Mouse (Mus musculus) kidney, postnatal 10 days (tissue): Measurements from ENCODE around the gene Rxfp3.
"Not testable (repeated sequence)": the region's sequence is repeated elsewhere in the genome, so short reads cannot be mapped to it uniquely, and the experiment has no call there.

Experiments used
- DNase-seq: peaks from one replicate; pipeline ENCODE4 v3.0.0; 2021; ENCODE audit warnings: mixed read lengths

The Rxfp3 gene

DNA sequence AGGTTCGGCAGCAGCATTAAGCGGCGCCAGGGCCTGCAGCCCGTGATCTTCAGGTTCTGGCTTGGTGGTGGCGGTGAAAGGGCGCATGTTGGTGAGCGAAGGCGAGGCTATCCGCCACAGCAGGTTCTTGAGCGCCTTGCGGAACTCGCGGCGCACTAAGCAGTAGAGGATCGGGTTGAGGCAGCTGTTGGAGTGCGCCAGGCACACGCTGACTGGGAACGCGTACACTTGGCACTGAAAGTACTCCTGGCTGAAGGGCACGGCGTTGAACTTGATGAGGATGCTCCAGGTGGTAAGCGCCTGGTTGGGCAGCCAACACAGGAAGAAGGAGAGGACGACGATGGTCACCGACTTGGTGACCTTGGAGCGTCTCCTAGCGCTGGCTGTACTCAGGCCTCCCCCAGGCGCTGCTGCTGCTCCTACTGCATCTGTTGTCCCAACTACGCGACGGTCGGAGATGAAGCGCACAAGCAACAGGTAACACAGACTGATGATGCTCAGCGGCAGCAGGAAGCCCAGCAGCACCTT is 1.8 kb downstream of the Rxfp3 start:
- peak; percentile 15 for DNase-seq

- DNase-seq = no peak
Measured at GRCm38 (mm10) chr15:11030188-11030587, 7.6 kb downstream of the Rxfp3 start.

GRCm38 (mm10) chr15:11026801-11027561 is 10.8 kb downstream of the Rxfp3 start:
- no peak for DNase-seq

- no peak for DNase-seq
Measured at GRCm38 (mm10) chr15:11014931-11015330, 22.9 kb downstream of the Rxfp3 start.

DNA sequence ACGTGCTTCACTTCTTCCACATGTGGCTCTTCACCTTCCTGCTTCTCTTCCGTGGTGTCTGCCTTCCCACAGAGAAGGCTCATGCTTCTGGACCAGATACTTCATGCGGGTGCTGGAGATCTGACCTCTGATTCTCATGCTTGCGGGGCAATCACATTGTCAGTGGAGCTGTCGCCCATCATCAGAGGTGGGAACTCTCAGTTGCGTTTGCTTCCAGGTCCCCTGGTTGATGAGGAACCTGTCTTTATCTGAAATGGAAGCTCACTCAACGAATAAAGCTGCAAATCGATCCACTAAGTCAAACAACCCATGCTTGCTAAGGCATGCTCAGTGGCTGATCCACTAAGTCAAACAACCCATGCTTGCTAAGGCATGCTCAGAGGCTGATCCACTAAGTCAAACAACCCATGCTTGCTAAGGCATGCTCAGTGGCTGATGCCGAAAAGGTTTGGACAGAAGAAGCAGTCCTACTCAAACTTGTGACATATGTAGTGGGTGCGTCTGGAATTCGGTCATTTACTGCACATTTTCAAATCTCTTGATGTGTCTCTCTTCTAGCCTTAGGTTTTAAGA is 26.7 kb downstream of the Rxfp3 start:
- no peak for DNase-seq

DNA sequence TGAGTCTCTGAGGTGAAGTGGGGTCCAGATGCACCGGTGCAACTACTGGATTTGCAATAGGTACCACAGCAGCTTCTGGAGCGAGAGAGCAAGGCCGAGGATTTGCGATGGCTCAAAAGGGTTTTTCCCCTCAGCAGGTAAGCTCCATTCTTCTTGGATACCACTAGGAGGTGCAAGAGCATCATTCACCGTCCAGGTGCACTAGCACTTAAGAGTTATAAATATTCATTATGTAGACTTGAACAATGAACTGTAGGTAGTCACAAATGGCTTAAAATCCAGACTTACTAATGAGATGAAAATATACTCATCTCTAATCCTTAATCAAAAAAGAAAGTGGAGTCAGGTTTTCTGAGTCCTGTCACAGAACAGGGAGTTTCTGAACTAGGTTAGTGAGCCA is 29.0 kb downstream of the Rxfp3 start:
- peak; percentile 17 for DNase-seq

GRCm38 (mm10) chr15:11004646-11005045 is 33.1 kb downstream of the Rxfp3 start:
- no peak for DNase-seq

DNA sequence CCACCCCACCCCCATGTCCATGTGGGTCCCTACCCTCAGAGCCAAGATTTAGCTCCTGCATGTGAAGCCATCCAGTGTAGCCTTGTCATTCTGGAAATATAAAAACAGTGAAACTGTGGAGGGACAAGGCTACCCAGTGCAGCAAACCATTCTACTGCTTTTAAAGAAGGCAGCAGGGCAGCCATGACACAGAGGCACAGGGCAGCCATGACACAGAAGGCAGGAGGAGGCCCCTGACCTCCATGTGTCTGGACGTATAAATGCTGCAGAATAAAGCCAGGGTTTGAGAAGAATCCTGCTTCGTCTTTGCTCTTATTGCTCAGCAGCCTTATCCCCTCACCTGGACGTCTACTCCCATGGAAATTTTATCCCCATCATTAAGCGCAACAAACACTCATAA is 34.0 kb downstream of the Rxfp3 start:
- DNase-seq = no peak

GRCm38 (mm10) chr15:11000421-11000820 is 37.4 kb downstream of the Rxfp3 start, which contains the start of gene Slc45a2:
Gene Slc45a2 (plus strand): TSS chr15:11000721.
- DNase-seq = no peak

DNA sequence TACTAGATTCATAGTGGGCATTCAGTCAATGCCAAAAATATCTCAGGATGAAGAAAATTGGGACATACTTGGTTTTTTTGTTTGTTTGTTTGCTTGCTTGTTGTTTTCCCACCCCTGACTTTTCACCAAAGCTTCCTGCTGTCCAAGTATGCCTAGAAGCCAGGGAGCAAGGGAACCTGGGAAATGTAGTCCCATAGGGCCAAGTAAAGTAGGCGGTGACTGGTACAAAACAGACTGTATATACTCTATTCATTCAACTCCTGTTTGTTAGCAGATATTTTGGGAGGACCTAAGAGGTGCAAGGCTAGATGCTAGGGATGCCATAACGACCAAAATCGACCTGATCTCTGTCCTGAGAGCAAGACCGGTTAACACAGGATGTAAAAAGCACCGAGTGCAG is 38.0 kb downstream of the Rxfp3 start:
- DNase-seq = no peak

DNA sequence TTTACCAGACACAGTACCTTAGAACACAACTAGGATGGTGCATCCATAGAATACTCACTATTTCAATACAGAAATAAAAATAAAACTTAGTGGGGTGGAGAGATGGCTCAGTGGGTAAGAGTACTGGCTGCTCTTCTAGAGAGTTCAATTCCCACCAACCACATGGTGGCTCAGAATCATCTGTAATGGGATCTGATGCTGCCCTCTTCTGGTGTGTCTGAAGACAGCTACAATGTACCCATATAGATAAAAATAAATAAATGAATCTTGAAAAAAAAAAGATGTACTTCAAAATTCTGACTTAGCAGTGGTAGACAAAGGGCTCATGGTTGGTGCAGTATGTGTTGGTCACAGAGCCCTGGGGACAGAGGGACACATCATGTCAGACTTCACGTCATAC is 46.2 kb downstream of the Rxfp3 start:
- no peak for DNase-seq

GRCm38 (mm10) chr15:10990411-10990810 is 47.4 kb downstream of the Rxfp3 start:
- DNase-seq = no peak

DNA sequence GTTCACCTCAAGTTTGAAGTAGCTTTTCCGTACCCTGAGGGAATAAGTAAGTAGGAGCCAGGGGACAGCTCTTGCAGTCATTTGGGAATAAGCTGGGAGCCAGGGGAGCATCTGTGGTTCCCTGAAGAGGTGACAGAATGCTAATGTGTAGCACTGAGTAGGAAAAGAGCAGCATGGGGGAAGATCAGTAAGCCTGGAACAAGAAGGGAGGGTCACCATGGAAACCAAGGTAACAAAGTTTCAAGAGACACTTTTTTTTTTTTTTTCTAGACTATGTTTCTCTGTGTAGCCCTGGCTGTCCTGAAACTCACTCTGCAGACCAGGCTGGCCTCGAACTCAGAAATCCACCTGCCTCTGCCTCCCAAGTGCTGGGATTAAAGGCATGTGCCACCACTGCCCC is 51.3 kb downstream of the Rxfp3 start:
- not testable (repeated sequence) for DNase-seq

DNA sequence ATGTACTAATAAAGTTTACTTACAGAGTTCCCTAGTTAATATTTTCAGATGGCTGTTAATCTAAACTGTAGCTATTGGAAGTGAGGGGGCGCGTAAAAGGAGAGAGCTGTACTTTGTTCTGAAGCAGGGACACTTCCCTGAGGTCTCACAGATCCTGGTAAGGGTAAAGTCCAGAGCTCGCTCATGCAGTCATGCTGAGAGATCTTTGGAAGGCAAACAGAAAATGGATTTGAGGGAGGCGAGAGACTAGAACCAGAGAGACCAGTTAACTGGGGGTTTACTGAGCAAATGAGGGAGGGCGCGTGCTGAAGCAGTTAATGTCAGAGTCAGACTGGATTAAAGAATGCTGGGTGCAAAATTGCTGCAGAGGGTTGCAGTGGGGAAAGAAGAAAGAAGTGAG is 52.0 kb downstream of the Rxfp3 start:
- peak; percentile 33 for DNase-seq
